Mouse (Mus musculus) liver, embryonic 14.5 days (tissue): ENCODE data around the gene Smoc2. TPM values are rescaled to one million over a fixed set of nuclear protein-coding genes. Genes with fewer than 3 reads are reported as not detected.

Source experiments
- ATAC-seq: fragments of 200-750 bp; cut with Nextera tagmentation; 2 replicates; pipeline ENCODE4 v1.8.0; 2017; ENCODE audit warnings: moderate number of reproducible peaks, mild to moderate bottlenecking, moderate library complexity; ENCODE audit not compliant: insufficient read depth
- DNase-seq, 3 experiments: peaks; one replicate each; pipeline ENCODE4 v3.0.0-alpha.2; 2012 to 2013; ENCODE audit warnings: low read depth in 3 of 3, low spot score in 3 of 3
- H3K27ac ChIP-seq: fragments of 300-500 bp; sonication (generic); 2 replicates; pipeline ENCODE4 v1.5.1; 2014; ENCODE audit warnings: moderate library complexity, mild to moderate bottlenecking, control low read depth, inconsistent platforms
- H3K27me3 ChIP-seq: fragments of 300-500 bp; sonication (generic); 2 replicates; pipeline ENCODE4 v1.6.1; 2014; ENCODE audit warnings: mild to moderate bottlenecking, low read length, moderate library complexity; ENCODE audit not compliant: control insufficient read depth, insufficient read depth
- H3K36me3 ChIP-seq: fragments of 300-500 bp; sonication (generic); replicated peaks from 2 replicates; pipeline ENCODE4 v1.6.1; 2014; ENCODE audit warnings: low read depth; ENCODE audit not compliant: control insufficient read depth, insufficient read depth
- H3K4me1 ChIP-seq, 2 experiments: fragments of 200-500 bp in 1 of 2; fragments of 300-500 bp in 1 of 2; sonication (generic) in 1 of 2; replicated peaks; 2 replicates each; pipeline ENCODE4 v1.6.1; 2012 to 2014; ENCODE audit warnings: antibody characterized with exemption in 1 of 2, inconsistent platforms in 1 of 2, low read length in 1 of 2; ENCODE audit not compliant: control insufficient read depth in 2 of 2, insufficient read depth in 2 of 2
- H3K4me2 ChIP-seq: fragments of 300-500 bp; sonication (generic); 2 replicates; pipeline ENCODE4 v1.6.1; 2014; ENCODE audit warnings: low read depth, mild to moderate bottlenecking, control low read depth, moderate library complexity
- H3K4me3 ChIP-seq, 2 experiments: fragments of 200-500 bp in 1 of 2; fragments of 300-500 bp in 1 of 2; sonication (generic) in 1 of 2; 2 replicates each; pipeline ENCODE4 v1.5.1; 2012 to 2014; ENCODE audit warnings: low read depth in 2 of 2, low read length in 2 of 2, mild to moderate bottlenecking in 2 of 2, control low read depth in 1 of 2, inconsistent platforms in 1 of 2, moderate library complexity in 1 of 2; ENCODE audit not compliant: insufficient read depth in 1 of 2
- H3K9ac ChIP-seq: fragments of 300-500 bp; sonication (generic); replicated peaks from 2 replicates; pipeline ENCODE4 v1.6.1; 2014; ENCODE audit warnings: mild to moderate bottlenecking, control low read depth, moderate library complexity
- H3K9me3 ChIP-seq: fragments of 300-500 bp; sonication (generic); 2 replicates; pipeline ENCODE4 v1.6.1; 2016; ENCODE audit warnings: low read length, mixed read lengths; ENCODE audit not compliant: control insufficient read depth
- CTCF ChIP-seq: IDR thresholded peaks from 2 replicates; pipeline ENCODE4 v1.5.1; 2016; ENCODE audit warnings: antibody characterized with exemption, low read depth, control low read depth
- EP300 ChIP-seq: IDR thresholded peaks from 2 replicates; pipeline ENCODE4 v1.6.1; 2016; ENCODE audit warnings: antibody characterized with exemption, low read depth
- WGBS: fragments of 180-500 bp; shearing (Covaris S2); extraction: QIAGEN DNeasy Blood & Tissue Kit; methylation state at CpG from one replicate; pipeline ENCODE4 v1.1.7; 2014; ENCODE audit not compliant: insufficient replicate concordance; 5-methylcytosine and 5-hydroxymethylcytosine counted together
- polyA plus RNA-seq, 2 experiments: library from polyadenylated mRNA; depleted of rRNA in 1 of 2; stranded (reverse) in 1 of 2; unstranded in 1 of 2; fragments of >200 nt; fragmentation: Nextera tagmentation in 1 of 2; extraction: Ambion mirVana in 1 of 2; gene quantifications; 2 replicates each; pipeline versions ENCODE4 v1.2.1 to v1.2.3; 2012 to 2014

Gene Smoc2
- polyA plus RNA-seq, 2 experiments = 2.4 to 3.8 TPM

DNA sequence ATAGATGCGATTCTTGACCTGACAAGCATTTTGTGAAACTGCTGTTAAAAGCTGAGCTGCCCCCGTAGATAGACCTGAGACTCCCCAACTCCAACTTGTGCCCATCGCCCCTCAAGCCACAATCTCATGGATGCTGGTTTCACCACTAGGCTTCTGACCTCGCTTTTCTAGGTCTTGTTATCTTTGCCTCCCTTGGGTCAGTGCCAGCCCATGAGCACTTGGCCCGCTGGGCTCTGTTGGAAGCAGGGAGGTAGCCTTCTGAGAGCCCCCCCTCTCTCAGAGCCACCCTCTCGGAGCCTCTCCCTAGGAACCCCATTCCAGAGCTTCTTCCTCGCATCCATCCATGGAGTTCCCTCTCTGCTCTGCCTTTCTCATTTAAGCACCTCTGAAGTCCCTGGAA, 37.2 kb downstream of the Smoc2 start:
- Histone ChIP-seq H3K36me3 (no peaks in the 10 kb centered on the region), H3K4me2 (no peak overlapping the region), H3K27me3 (no peaks in the 10 kb centered on the region), H3K27ac (no peak overlapping the region), H3K9ac (no peak overlapping the region), H3K4me3 (no peak overlapping the region), H3K4me1 (no peaks in the 10 kb centered on the region), H3K9me3 (no peaks in the 10 kb centered on the region)
- ATAC-seq = no peak
- WGBS = 62% methylated on average over 7 of the region's 7 CpGs
- no peak for DNase-seq
- no peak for TF ChIP-seq EP300
- no peak for TF ChIP-seq CTCF

DNA sequence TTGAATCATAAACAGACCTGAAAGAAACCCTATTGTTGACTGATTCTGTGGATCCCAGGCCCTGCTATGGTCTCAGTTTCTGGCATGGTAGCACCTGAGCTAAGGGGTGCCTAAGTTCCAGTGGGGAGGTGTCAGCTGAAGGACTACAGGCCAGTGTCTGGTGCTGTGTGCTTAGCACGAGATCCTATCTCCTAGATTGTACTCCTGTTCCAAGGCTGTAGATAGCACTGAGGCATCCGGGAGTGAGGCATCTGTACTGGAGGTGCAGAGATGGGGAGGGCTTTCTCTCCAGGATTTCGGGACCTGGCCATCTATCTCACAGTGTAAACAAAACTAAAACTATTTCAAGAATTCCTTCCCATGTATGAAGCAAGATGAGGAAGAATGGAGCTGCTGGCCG, 38.1 kb downstream of the Smoc2 start:
- DNase-seq (no peak), ATAC-seq (no peak)
- H3K4me2 ChIP-seq = no peak overlapping the region
- no peak overlapping the region for H3K27ac ChIP-seq
- no peaks in the 10 kb centered on the region for H3K36me3 ChIP-seq
- TF ChIP-seq EP300 (no peak), CTCF (no peak)
- H3K9ac ChIP-seq = no peak overlapping the region
- no peaks in the 10 kb centered on the region for H3K4me1 ChIP-seq
- WGBS = 31% methylated on average over 4 of the region's 4 CpGs
- H3K4me3 ChIP-seq = no peak overlapping the region
- H3K27me3 ChIP-seq = no peaks in the 10 kb centered on the region
- H3K9me3 ChIP-seq = no peaks in the 10 kb centered on the region

DNA sequence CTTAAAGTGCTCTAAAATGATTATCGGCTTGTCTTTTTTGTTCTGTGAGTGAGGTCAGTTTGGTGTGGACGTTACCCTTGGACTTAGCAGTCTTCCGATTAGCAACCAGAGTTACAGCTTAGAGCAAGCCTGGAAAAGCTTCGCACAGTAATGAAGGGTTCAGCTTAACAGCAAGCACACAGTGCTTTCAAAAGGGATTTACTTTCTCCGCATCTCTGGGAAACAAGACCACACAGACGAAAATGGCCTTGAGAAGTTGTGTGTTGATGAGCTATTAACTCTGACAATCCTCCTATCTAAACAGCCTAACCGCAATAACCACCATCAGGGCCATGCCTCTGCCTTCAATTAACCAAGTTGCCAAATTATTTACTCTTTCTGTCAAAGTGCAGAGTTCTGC, 46.9 kb downstream of the Smoc2 start:
- no peaks in the 10 kb centered on the region for H3K9me3 ChIP-seq
- 52% methylated on average over 7 of the region's 7 CpGs for WGBS
- H3K9ac ChIP-seq = no peak overlapping the region
- no peaks in the 10 kb centered on the region for H3K4me1 ChIP-seq
- no peak overlapping the region for H3K4me3 ChIP-seq
- DNase-seq (no peak), ATAC-seq (no peak)
- H3K27me3 ChIP-seq = no peaks in the 10 kb centered on the region
- H3K36me3 ChIP-seq = no peaks in the 10 kb centered on the region
- no peak overlapping the region for H3K27ac ChIP-seq
- no peak for TF ChIP-seq CTCF
- TF ChIP-seq EP300 = no peak
- H3K4me2 ChIP-seq = no peak overlapping the region

DNA sequence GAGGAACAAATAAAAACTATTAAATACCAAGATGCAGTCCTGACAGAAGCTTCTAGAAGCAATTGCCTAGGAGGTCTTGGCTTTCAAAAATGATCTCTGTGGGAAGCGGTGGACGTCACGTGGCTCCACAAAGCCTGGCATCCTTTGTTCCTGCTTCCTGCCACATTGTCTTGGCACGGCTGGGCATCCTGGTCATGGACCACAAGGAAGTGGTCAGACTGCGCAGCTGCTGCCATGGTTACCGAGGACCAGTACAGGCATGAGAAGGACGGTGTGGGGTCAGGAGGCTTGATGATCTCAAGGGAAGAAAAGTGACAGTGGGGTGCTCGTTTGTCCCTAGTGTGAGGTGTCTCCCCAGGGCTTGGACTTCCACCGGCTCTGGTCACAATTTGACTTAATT, 48.7 kb downstream of the Smoc2 start:
- H3K4me1 ChIP-seq = no peaks in the 10 kb centered on the region
- no peaks in the 10 kb centered on the region for H3K27me3 ChIP-seq
- no peaks in the 10 kb centered on the region for H3K9me3 ChIP-seq
- no peak for ATAC-seq
- no peaks in the 10 kb centered on the region for H3K36me3 ChIP-seq
- no peak for TF ChIP-seq EP300
- TF ChIP-seq CTCF = no peak
- no peak overlapping the region for H3K9ac ChIP-seq
- WGBS = 37% methylated on average over 9 of the region's 9 CpGs
- DNase-seq = no peak
- no peak overlapping the region for H3K27ac ChIP-seq
- no peak overlapping the region for H3K4me2 ChIP-seq
- no peak overlapping the region for H3K4me3 ChIP-seq

DNA sequence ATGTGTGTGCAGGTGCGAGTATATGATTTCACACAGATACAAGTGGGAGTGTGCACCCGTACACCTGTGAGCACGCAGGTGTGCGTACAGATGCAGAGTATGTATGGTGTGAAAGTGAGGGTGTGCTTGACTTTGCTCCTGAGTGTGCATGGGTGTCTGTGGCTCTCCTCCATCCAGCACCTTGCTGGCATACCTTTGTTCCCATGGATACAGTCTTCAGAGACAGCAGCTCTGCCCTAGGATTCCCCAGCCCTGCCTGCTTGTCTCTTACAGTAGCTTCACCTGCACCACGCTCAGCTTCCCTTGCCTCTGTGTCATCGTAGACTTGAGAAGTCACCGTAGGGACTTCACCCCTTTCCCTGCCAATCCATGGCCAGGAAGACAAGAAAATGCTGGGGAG, 51.2 kb downstream of the Smoc2 start:
- H3K9me3 ChIP-seq = no peaks in the 10 kb centered on the region
- H3K4me2 ChIP-seq = no peak overlapping the region
- DNase-seq (no peak), ATAC-seq (no peak)
- no peak overlapping the region for H3K9ac ChIP-seq
- H3K27me3 ChIP-seq = no peaks in the 10 kb centered on the region
- no peak overlapping the region for H3K4me3 ChIP-seq
- no peak for TF ChIP-seq CTCF
- no peak for TF ChIP-seq EP300
- 66% methylated on average over 7 of the region's 7 CpGs for WGBS
- no peaks in the 10 kb centered on the region for H3K4me1 ChIP-seq
- H3K36me3 ChIP-seq = no peaks in the 10 kb centered on the region
- no peak overlapping the region for H3K27ac ChIP-seq
